Mouse (Mus musculus): ENCODE results near the gene Gm6588. TPM values are rescaled to one million over a fixed set of nuclear protein-coding genes. Genes with fewer than 3 reads are reported as not detected.
"Not testable (repeated sequence)": the region's sequence is repeated elsewhere in the genome, so short reads cannot be mapped to it uniquely, and the experiment has no call there.

The Gm6588 gene
- not detected in 2 replicates for polyA plus RNA-seq (2015; fragmentation: Nextera tagmentation; extraction: Ambion mirVana)

GRCm38 (mm10) chr5:112448747-112449440 lies at the start of gene Gm6588:
Gene Gm6588, plus strand, starts transcription at chr5:112449426.
- Histone ChIP-seq H3K27ac (ENCODE audit: low read length) (no peak within 1 kb of the TSS), H3K27me3 (ENCODE audit: insufficient read depth, low read length) (0 out of 2 replicates have a peak, but pooled peaks cover 9% of the 10 kb centered on the region), H3K36me3 (ENCODE audit: insufficient read depth, low read length) (no peaks in the 10 kb centered on the region), H3K4me3 (ENCODE audit: low read length) (no peak within 1 kb of the TSS), H3K9ac (replicated peaks; ENCODE audit: low read length) (no peak within 1 kb of the TSS), H3K9me3 (ENCODE audit: low read length) (no peaks in the 10 kb centered on the region), H3K4me2 (replicated peaks; ENCODE audit: low read depth, low read length) (no peak within 1 kb of the TSS), H3K4me1 (ENCODE audit: insufficient read depth, low read length) (no peaks in the 10 kb centered on the region)
- no peak for ATAC-seq (ENCODE audit: low FRiP score, low TSS enrichment)
- 65% methylated on average over 17 of the region's 18 CpGs for WGBS

- Histone ChIP-seq H3K4me3 (ENCODE audit: low read length) (no peak overlapping the region), H3K36me3 (ENCODE audit: insufficient read depth, low read length) (no peaks in the 10 kb centered on the region), H3K4me1 (ENCODE audit: insufficient read depth, low read length) (no peaks in the 10 kb centered on the region), H3K9ac (replicated peaks; ENCODE audit: low read length) (no peak overlapping the region), H3K9me3 (ENCODE audit: low read length) (no peaks in the 10 kb centered on the region), H3K27ac (ENCODE audit: low read length) (no peak overlapping the region), H3K4me2 (replicated peaks; ENCODE audit: low read depth, low read length) (no peak overlapping the region), H3K27me3 (ENCODE audit: insufficient read depth, low read length) (no peaks in the 10 kb centered on the region)
- 39% methylated on average over 3 of the region's 3 CpGs for WGBS
- no peak for ATAC-seq (ENCODE audit: low FRiP score, low TSS enrichment)
These were observed 46.8 kb upstream of the Gm6588 start for GRCm38 (mm10) chr5:112402437-112402836.

DNA sequence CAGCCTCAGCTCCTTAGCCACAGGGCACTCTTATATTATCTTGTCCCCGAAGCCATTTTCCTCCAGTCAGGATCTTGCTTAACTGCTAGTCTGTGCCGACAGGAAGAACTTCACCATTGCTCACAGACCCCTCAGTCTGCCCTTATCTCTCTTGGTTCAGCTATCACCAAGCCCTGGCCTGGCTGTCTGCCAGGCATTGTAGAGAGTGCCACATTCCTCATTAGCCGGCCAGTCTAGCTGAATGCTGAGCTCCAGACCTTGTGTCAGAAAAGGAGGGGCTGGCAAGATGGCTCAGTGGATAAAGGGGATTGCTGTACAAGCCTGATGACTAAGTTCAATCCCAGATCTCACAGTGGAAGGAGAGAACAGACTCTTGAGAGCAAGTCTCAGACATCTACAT lies 43.2 kb upstream of the Gm6588 start:
- Histone ChIP-seq H3K9me3 (ENCODE audit: low read length) (no peaks in the 10 kb centered on the region), H3K4me2 (replicated peaks; ENCODE audit: low read depth, low read length) (no peak overlapping the region), H3K4me1 (ENCODE audit: insufficient read depth, low read length) (no peaks in the 10 kb centered on the region), H3K9ac (replicated peaks; ENCODE audit: low read length) (no peak overlapping the region), H3K27me3 (ENCODE audit: insufficient read depth, low read length) (no peaks in the 10 kb centered on the region), H3K36me3 (ENCODE audit: insufficient read depth, low read length) (no peaks in the 10 kb centered on the region), H3K4me3 (ENCODE audit: low read length) (no peak overlapping the region), H3K27ac (ENCODE audit: low read length) (no peak overlapping the region)
- 62% methylated on average over 3 of the region's 3 CpGs for WGBS
- no peak for ATAC-seq (ENCODE audit: low FRiP score, low TSS enrichment)

DNA sequence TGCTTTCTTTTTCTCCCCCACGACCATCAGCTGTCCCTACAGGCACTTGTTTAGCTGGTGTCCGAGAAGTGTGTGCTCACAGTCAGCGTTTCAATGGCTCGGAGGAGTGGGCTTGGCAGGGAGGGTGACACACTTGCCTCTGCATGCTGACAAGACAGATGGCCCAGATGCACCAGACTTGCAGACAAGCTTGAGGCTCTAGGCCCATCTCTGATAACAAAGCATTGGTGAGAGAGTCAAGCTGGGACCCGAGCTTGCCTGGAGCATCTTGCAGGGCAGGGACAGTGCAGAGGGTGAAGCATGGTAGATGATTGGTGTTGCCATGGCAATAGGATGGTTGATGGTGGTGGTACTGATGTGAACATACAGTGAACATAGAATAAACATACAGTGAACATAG lies 40.0 kb upstream of the Gm6588 start:
- ATAC-seq (ENCODE audit: low FRiP score, low TSS enrichment), result no peak
- H3K4me1 ChIP-seq (ENCODE audit: insufficient read depth, low read length), result peaks cover 12% of the 10 kb centered on the region
- H3K4me3 ChIP-seq (ENCODE audit: low read length), result no peak overlapping the region
- no peak overlapping the region for H3K27ac ChIP-seq (ENCODE audit: low read length)
- WGBS, result 60% methylated on average over 5 of the region's 5 CpGs
- no peak overlapping the region for H3K4me2 ChIP-seq (replicated peaks; ENCODE audit: low read depth, low read length)
- H3K27me3 ChIP-seq (ENCODE audit: insufficient read depth, low read length), result no peaks in the 10 kb centered on the region
- peaks cover 4% of the 10 kb centered on the region; the same call in 1 of the 2 replicates for H3K9me3 ChIP-seq (ENCODE audit: low read length)
- H3K9ac ChIP-seq (replicated peaks; ENCODE audit: low read length), result no peak overlapping the region
- no peaks in the 10 kb centered on the region for H3K36me3 ChIP-seq (ENCODE audit: insufficient read depth, low read length)

GRCm38 (mm10) chr5:112411072-112411471 lies 38.2 kb upstream of the Gm6588 start:
- ATAC-seq (ENCODE audit: low FRiP score, low TSS enrichment), result no peak
- Histone ChIP-seq H3K4me2 (replicated peaks; ENCODE audit: low read depth, low read length) (no peak overlapping the region), H3K9ac (replicated peaks; ENCODE audit: low read length) (no peak overlapping the region), H3K27ac (ENCODE audit: low read length) (no peak overlapping the region), H3K27me3 (ENCODE audit: insufficient read depth, low read length) (no peaks in the 10 kb centered on the region), H3K9me3 (ENCODE audit: low read length) (peaks cover 4% of the 10 kb centered on the region; the same call in 1 of the 2 replicates), H3K4me3 (ENCODE audit: low read length) (no peak overlapping the region), H3K4me1 (ENCODE audit: insufficient read depth, low read length) (peaks cover 12% of the 10 kb centered on the region), H3K36me3 (ENCODE audit: insufficient read depth, low read length) (no peaks in the 10 kb centered on the region)
- WGBS, result 43% methylated on average over 11 of the region's 11 CpGs

- H3K36me3 ChIP-seq (ENCODE audit: insufficient read depth, low read length), result no peaks in the 10 kb centered on the region
These were observed 37.5 kb upstream of the Gm6588 start for GRCm38 (mm10) chr5:112411514-112412335.

GRCm38 (mm10) chr5:112412781-112413180 lies 36.4 kb upstream of the Gm6588 start:
- peaks cover 12% of the 10 kb centered on the region for H3K4me1 ChIP-seq (ENCODE audit: insufficient read depth, low read length)
- H3K4me2 ChIP-seq (replicated peaks; ENCODE audit: low read depth, low read length); H3K9me3 ChIP-seq (ENCODE audit: low read length); ATAC-seq (ENCODE audit: low FRiP score, low TSS enrichment); H3K36me3 ChIP-seq (ENCODE audit: insufficient read depth, low read length); H3K27me3 ChIP-seq (ENCODE audit: insufficient read depth, low read length); H3K4me3 ChIP-seq (ENCODE audit: low read length); H3K9ac ChIP-seq (replicated peaks; ENCODE audit: low read length); H3K27ac ChIP-seq (ENCODE audit: low read length): not testable (repeated sequence)
- WGBS, result 87% methylated on average over 4 of the region's 4 CpGs

More at GRCm38 (mm10) chr5:112411514-112412335, 37.5 kb upstream of the Gm6588 start:
- Histone ChIP-seq H3K9me3 (ENCODE audit: low read length) (peaks cover 4% of the 10 kb centered on the region; the same call in 1 of the 2 replicates), H3K4me2 (replicated peaks; ENCODE audit: low read depth, low read length) (no peak overlapping the region), H3K9ac (replicated peaks; ENCODE audit: low read length) (no peak overlapping the region), H3K27me3 (ENCODE audit: insufficient read depth, low read length) (no peaks in the 10 kb centered on the region), H3K27ac (ENCODE audit: low read length) (no peak overlapping the region), H3K4me3 (ENCODE audit: low read length) (no peak overlapping the region), H3K4me1 (ENCODE audit: insufficient read depth, low read length) (peaks cover 12% of the 10 kb centered on the region)
- 6% methylated on average over 19 of the region's 19 CpGs for WGBS
- no peak for ATAC-seq (ENCODE audit: low FRiP score, low TSS enrichment)

DNA sequence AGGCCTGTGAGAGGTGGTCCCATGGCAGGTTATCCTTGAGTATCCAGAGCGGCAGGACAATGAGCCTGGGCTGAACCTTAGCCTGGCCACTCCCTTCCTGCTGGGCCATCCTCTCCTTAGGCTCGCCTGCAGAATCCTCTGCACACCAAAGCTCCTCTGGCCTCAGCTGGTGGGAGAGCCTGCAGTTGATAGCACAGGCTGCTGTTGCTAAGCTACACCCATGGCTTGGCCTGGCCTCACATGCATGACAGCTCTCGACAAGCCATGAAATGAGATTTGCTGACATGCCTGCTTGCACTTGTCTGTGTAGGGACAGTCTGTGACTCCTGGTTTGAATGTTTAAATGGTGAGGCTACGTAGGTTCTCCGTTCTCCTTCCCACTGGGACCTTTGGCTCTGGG lies 32.6 kb upstream of the Gm6588 start:
- Histone ChIP-seq H3K9me3 (ENCODE audit: low read length) (peaks cover 4% of the 10 kb centered on the region; the same call in 1 of the 2 replicates), H3K4me2 (replicated peaks; ENCODE audit: low read depth, low read length) (no peak overlapping the region), H3K9ac (replicated peaks; ENCODE audit: low read length) (no peak overlapping the region), H3K27me3 (ENCODE audit: insufficient read depth, low read length) (no peaks in the 10 kb centered on the region), H3K36me3 (ENCODE audit: insufficient read depth, low read length) (no peaks in the 10 kb centered on the region), H3K4me3 (ENCODE audit: low read length) (no peak overlapping the region), H3K27ac (ENCODE audit: low read length) (no peak overlapping the region), H3K4me1 (ENCODE audit: insufficient read depth, low read length) (peaks cover 9% of the 10 kb centered on the region)
- WGBS, result 60% methylated on average over 5 of the region's 5 CpGs
- ATAC-seq (ENCODE audit: low FRiP score, low TSS enrichment), result no peak

DNA sequence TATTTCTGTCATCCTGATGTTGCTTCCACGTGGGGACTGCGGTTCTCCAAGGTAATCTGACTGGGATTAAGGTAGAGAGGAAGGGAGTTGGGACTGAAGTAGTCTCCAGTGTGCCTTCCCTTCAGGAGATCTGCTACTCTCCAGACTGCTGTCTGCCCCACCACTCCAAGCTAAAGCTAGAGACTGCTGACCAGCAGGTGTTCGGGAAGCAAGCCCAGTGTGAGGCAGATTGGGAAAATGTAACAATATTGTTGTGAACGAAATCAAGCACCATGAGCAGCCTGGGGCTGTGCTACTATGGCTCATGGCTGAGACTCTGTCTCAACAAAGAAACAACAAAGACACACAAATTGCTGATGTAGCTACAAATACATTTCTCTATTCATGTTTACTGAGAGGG lies 31.2 kb upstream of the Gm6588 start:
- ATAC-seq (ENCODE audit: low FRiP score, low TSS enrichment), result no peak
- 61% methylated on average over 4 of the region's 4 CpGs for WGBS
- no peaks in the 10 kb centered on the region for H3K36me3 ChIP-seq (ENCODE audit: insufficient read depth, low read length)
- H3K9ac ChIP-seq (replicated peaks; ENCODE audit: low read length), result no peak overlapping the region
- no peak overlapping the region for H3K4me2 ChIP-seq (replicated peaks; ENCODE audit: low read depth, low read length)
- H3K27me3 ChIP-seq (ENCODE audit: insufficient read depth, low read length), result no peaks in the 10 kb centered on the region
- no peaks in the 10 kb centered on the region for H3K4me1 ChIP-seq (ENCODE audit: insufficient read depth, low read length)
- H3K27ac ChIP-seq (ENCODE audit: low read length), result no peak overlapping the region
- H3K9me3 ChIP-seq (ENCODE audit: low read length), result peaks cover 4% of the 10 kb centered on the region; the same call in 1 of the 2 replicates
- no peak overlapping the region for H3K4me3 ChIP-seq (ENCODE audit: low read length)

DNA sequence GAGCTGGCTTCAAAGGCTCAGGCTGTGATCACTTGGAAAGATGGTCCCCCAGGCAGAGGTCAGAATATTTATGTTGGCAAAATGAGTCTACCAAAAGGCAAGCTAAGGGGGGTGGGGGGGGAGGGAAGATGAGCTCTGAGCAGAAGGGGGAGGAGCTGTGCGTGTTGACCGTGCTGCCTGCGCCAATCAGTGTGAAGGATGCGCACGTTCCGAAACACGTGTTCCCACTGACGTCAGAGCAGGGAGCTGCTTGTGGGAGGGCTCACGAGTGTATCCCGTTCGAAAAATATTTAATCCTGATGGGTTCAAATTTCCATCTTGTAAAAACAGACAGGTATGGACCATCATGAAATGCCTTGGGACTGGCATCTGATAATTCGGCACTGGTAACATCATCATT lies 29.7 kb upstream of the Gm6588 start:
- H3K4me1 ChIP-seq (ENCODE audit: insufficient read depth, low read length), result no peaks in the 10 kb centered on the region
- 35% methylated on average over 12 of the region's 12 CpGs for WGBS
- no peak overlapping the region for H3K9ac ChIP-seq (replicated peaks; ENCODE audit: low read length)
- H3K36me3 ChIP-seq (ENCODE audit: insufficient read depth, low read length), result no peaks in the 10 kb centered on the region
- no peak for ATAC-seq (ENCODE audit: low FRiP score, low TSS enrichment)
- no peak overlapping the region for H3K27ac ChIP-seq (ENCODE audit: low read length)
- no peak overlapping the region for H3K4me3 ChIP-seq (ENCODE audit: low read length)
- peaks cover 3% of the 10 kb centered on the region; the same call in 1 of the 2 replicates for H3K27me3 ChIP-seq (ENCODE audit: insufficient read depth, low read length)
- no peak overlapping the region for H3K4me2 ChIP-seq (replicated peaks; ENCODE audit: low read depth, low read length)
- H3K9me3 ChIP-seq (ENCODE audit: low read length), result no peaks in the 10 kb centered on the region
